Mouse (Mus musculus): ENCODE measurements at regions not wholly inside any gene's neighbourhood (a gene's known extent, or its start where the extent isn't known, plus 50 kb on each side); places are given as distances from the start of the nearest gene placed in this dataset.

GRCm38 (mm10) chr4:152953237-152953974 is 475.7 kb upstream of the Kcnab2 start:
- TF ChIP-seq CTCF (IDR thresholded peaks at IDR 0.05; ENCODE audit: low read depth) (no peak), EP300 (IDR thresholded peaks at IDR 0.05; ENCODE audit: low read depth) (no peak)

Measured in heart, postnatal 0 days (tissue).